Mouse (Mus musculus): ENCODE measurements around the gene Dab2ip. TPM values are rescaled to one million over a fixed set of nuclear protein-coding genes. Genes with fewer than 3 reads are reported as not detected.

Dab2ip gene
- polyA plus RNA-seq, 1 experiment from 2014 or later = 41.4 TPM

GRCm38 (mm10) chr2:35678440-35678839, 120.4 kb downstream of the Dab2ip start:
- H3K9ac ChIP-seq (ENCODE audit: low read depth, low read length) = no peak overlapping the region
- no peaks in the 10 kb centered on the region for H3K9me3 ChIP-seq (replicated peaks; ENCODE audit: low read length)
- H3K36me3 ChIP-seq (ENCODE audit: insufficient read depth, low read length) = no peaks in the 10 kb centered on the region
- peak overlapping the region; percentile 42; the same call in 1 of the 2 replicates for H3K27ac ChIP-seq
- TF ChIP-seq CTCF (IDR thresholded peaks at IDR 0.05; ENCODE audit: low read depth) = no peak
- no peak overlapping the region for H3K4me2 ChIP-seq (ENCODE audit: low read length)
- peaks cover 76% of the 10 kb centered on the region for H3K4me1 ChIP-seq (replicated peaks; ENCODE audit: insufficient read depth, low read length)
- DNase-seq (ENCODE audit: low spot score) = peak; percentile 40
- H3K27me3 ChIP-seq (ENCODE audit: insufficient read depth, low read length) = no peaks in the 10 kb centered on the region
- 34% methylated on average over 4 of the region's 4 CpGs for WGBS
- no peak overlapping the region for H3K4me3 ChIP-seq (replicated peaks; ENCODE audit: low read depth, low read length)
- no peak for ATAC-seq (replicated peaks; ENCODE audit: low FRiP score, low read depth)

- Histone ChIP-seq H3K36me3 (ENCODE audit: insufficient read depth, low read length) (no peaks in the 10 kb centered on the region), H3K27ac (peak overlapping the region; percentile 38; the same call in 1 of the 2 replicates), H3K4me3 (replicated peaks; ENCODE audit: low read depth, low read length) (no peak overlapping the region), H3K9me3 (replicated peaks; ENCODE audit: low read length) (no peaks in the 10 kb centered on the region), H3K9ac (ENCODE audit: low read depth, low read length) (no peak overlapping the region), H3K4me1 (replicated peaks; ENCODE audit: insufficient read depth, low read length) (peaks cover 69% of the 10 kb centered on the region), H3K4me2 (ENCODE audit: low read length) (no peak overlapping the region), H3K27me3 (ENCODE audit: insufficient read depth, low read length) (no peaks in the 10 kb centered on the region)
- ATAC-seq (replicated peaks; ENCODE audit: low FRiP score, low read depth) = no peak
- no peak for TF ChIP-seq CTCF (IDR thresholded peaks at IDR 0.05; ENCODE audit: low read depth)
- WGBS = 32% methylated on average over 10 of the region's 10 CpGs
- DNase-seq (ENCODE audit: low spot score) = peak; percentile 59
Observed at GRCm38 (mm10) chr2:35679812-35680672, 122.0 kb downstream of the Dab2ip start.

- H3K27me3 ChIP-seq (ENCODE audit: insufficient read depth, low read length) = no peaks in the 10 kb centered on the region
- H3K9ac ChIP-seq (ENCODE audit: low read depth, low read length) = no peak overlapping the region
- no peak overlapping the region for H3K4me2 ChIP-seq (ENCODE audit: low read length)
- peak overlapping the region; percentile 20; the same call in 1 of the 2 replicates for H3K27ac ChIP-seq
- DNase-seq (ENCODE audit: low spot score) (peak; percentile 46), ATAC-seq (replicated peaks; ENCODE audit: low FRiP score, low read depth) (no peak)
- no peaks in the 10 kb centered on the region for H3K36me3 ChIP-seq (ENCODE audit: insufficient read depth, low read length)
- no peaks in the 10 kb centered on the region for H3K9me3 ChIP-seq (replicated peaks; ENCODE audit: low read length)
- WGBS = 24% methylated on average over 6 of the region's 6 CpGs
- H3K4me3 ChIP-seq (replicated peaks; ENCODE audit: low read depth, low read length) = no peak overlapping the region
- H3K4me1 ChIP-seq (replicated peaks; ENCODE audit: insufficient read depth, low read length) = peaks cover 61% of the 10 kb centered on the region
- TF ChIP-seq CTCF (IDR thresholded peaks at IDR 0.05; ENCODE audit: low read depth) = no peak
Observed at GRCm38 (mm10) chr2:35680833-35681232, 122.8 kb downstream of the Dab2ip start.

- H3K9me3 ChIP-seq (replicated peaks; ENCODE audit: low read length) = no peaks in the 10 kb centered on the region
- H3K36me3 ChIP-seq (ENCODE audit: insufficient read depth, low read length) = no peaks in the 10 kb centered on the region
- H3K27ac ChIP-seq = no peak overlapping the region
- WGBS = 26% methylated on average over 3 of the region's 3 CpGs
- H3K9ac ChIP-seq (ENCODE audit: low read depth, low read length) = no peak overlapping the region
- no peak overlapping the region for H3K4me3 ChIP-seq (replicated peaks; ENCODE audit: low read depth, low read length)
- peaks cover 54% of the 10 kb centered on the region for H3K4me1 ChIP-seq (replicated peaks; ENCODE audit: insufficient read depth, low read length)
- ATAC-seq (replicated peaks; ENCODE audit: low FRiP score, low read depth) (no peak), DNase-seq (ENCODE audit: low spot score) (no peak)
- TF ChIP-seq CTCF (IDR thresholded peaks at IDR 0.05; ENCODE audit: low read depth) = no peak
- H3K4me2 ChIP-seq (ENCODE audit: low read length) = no peak overlapping the region
- no peaks in the 10 kb centered on the region for H3K27me3 ChIP-seq (ENCODE audit: insufficient read depth, low read length)
Observed at GRCm38 (mm10) chr2:35684005-35684404, 125.9 kb downstream of the Dab2ip start.

GRCm38 (mm10) chr2:35684735-35685312, 126.8 kb downstream of the Dab2ip start:
- Histone ChIP-seq H3K4me3 (replicated peaks; ENCODE audit: low read depth, low read length) (no peak overlapping the region), H3K27ac (no peak overlapping the region), H3K36me3 (ENCODE audit: insufficient read depth, low read length) (no peaks in the 10 kb centered on the region), H3K4me2 (ENCODE audit: low read length) (no peak overlapping the region), H3K9me3 (replicated peaks; ENCODE audit: low read length) (no peaks in the 10 kb centered on the region), H3K4me1 (replicated peaks; ENCODE audit: insufficient read depth, low read length) (peaks cover 49% of the 10 kb centered on the region), H3K9ac (ENCODE audit: low read depth, low read length) (no peak overlapping the region), H3K27me3 (ENCODE audit: insufficient read depth, low read length) (no peaks in the 10 kb centered on the region)
- ATAC-seq (replicated peaks; ENCODE audit: low FRiP score, low read depth) (no peak), DNase-seq (ENCODE audit: low spot score) (no peak)
- WGBS = 62% methylated on average over 9 of the region's 9 CpGs
- TF ChIP-seq CTCF (IDR thresholded peaks at IDR 0.05; ENCODE audit: low read depth) = no peak

- TF ChIP-seq CTCF (IDR thresholded peaks at IDR 0.05; ENCODE audit: low read depth) = no peak
- Histone ChIP-seq H3K27me3 (ENCODE audit: insufficient read depth, low read length) (no peaks in the 10 kb centered on the region), H3K4me3 (replicated peaks; ENCODE audit: low read depth, low read length) (no peak overlapping the region), H3K36me3 (ENCODE audit: insufficient read depth, low read length) (no peaks in the 10 kb centered on the region), H3K27ac (no peak overlapping the region), H3K4me1 (replicated peaks; ENCODE audit: insufficient read depth, low read length) (peaks cover 50% of the 10 kb centered on the region), H3K9ac (ENCODE audit: low read depth, low read length) (no peak overlapping the region), H3K4me2 (ENCODE audit: low read length) (no peak overlapping the region), H3K9me3 (replicated peaks; ENCODE audit: low read length) (no peaks in the 10 kb centered on the region)
- DNase-seq (ENCODE audit: low spot score) (no peak), ATAC-seq (replicated peaks; ENCODE audit: low FRiP score, low read depth) (no peak)
- whole genome bisulfite sequencing = 81% methylated on average over 7 of the region's 7 CpGs
Observed at GRCm38 (mm10) chr2:35686104-35686503, 128.0 kb downstream of the Dab2ip start.

Measured in kidney, postnatal 0 days (tissue).